Comparison of ENCODE assay signal across 10 mouse cellular contexts in genomic region chr9:21944267-21944666, GRCm38 (mm10). TPM values are rescaled to one million over a fixed set of nuclear protein-coding genes. Genes with fewer than 3 reads are reported as not detected.
DNase-seq lines count a peak whose midpoint lies in the region; ATAC-seq and TF ChIP-seq lines count a peak whose summit lies in the region.
"Had no signal": no experiment of that assay in that cellular context is flagged by ENCODE, and none has a peak within 500 bp of the region (broad histone marks: within the 10 kb centered on the region; RNA-seq: fewer than 3 reads in every experiment).

No protein-coding gene starts in this region.

- peak; percentile 30 for DNase-seq in hindbrain, embryonic 10.5 days (ENCODE audit: low spot score)
- DNase-seq in hindbrain, embryonic 14.5 days (ENCODE audit: low spot score), result no peak
- peak; percentile 29 for DNase-seq in neural tube, embryonic 10.5 days (ENCODE audit: extremely low spot score, low spot score)
- DNase-seq in limb, embryonic 11.5 days (ENCODE audit: low spot score), result peak; percentile 54
- peak; percentile 43 for DNase-seq in neural tube, embryonic 11.5 days (ENCODE audit: low spot score)
- DNase-seq in thymus, adult 2 months, result no peak
- DNase-seq: heart, postnatal 14 days; kidney, postnatal 10 days; thymus, postnatal 14 days had no signal

- ATAC-seq in hindbrain, embryonic 14.5 days (ENCODE audit: low FRiP score), result no peak
- ATAC-seq in neural tube, embryonic 15.5 days (ENCODE audit: low FRiP score), result no peak
- ATAC-seq in limb, embryonic 11.5 days (ENCODE audit: insufficient number of reproducible peaks, low FRiP score, low TSS enrichment, low read depth), result no peak
- no peak for ATAC-seq in neural tube, embryonic 11.5 days (ENCODE audit: insufficient read depth, low FRiP score, low TSS enrichment)

- H3K27me3 ChIP-seq in hindbrain, embryonic 10.5 days (ENCODE audit: insufficient read depth, poor library complexity, severe bottlenecking), result peaks cover 50% of the 10 kb centered on the region
- H3K27me3 ChIP-seq in hindbrain, embryonic 14.5 days (ENCODE audit: control insufficient read depth, insufficient read depth, low read length), result no peaks in the 10 kb centered on the region
- H3K27me3 ChIP-seq in neural tube, embryonic 15.5 days (replicated peaks), result 0 out of 2 replicates have a peak, but pooled peaks cover 5% of the 10 kb centered on the region
- H3K27me3 ChIP-seq in limb, embryonic 11.5 days (ENCODE audit: control insufficient read depth, insufficient read depth, low read length), result peaks cover 14% of the 10 kb centered on the region
- no peaks in the 10 kb centered on the region for H3K27me3 ChIP-seq in neural tube, embryonic 11.5 days (ENCODE audit: control insufficient read depth, insufficient read depth, low read length)
- H3K27me3 ChIP-seq in thymus, adult 2 months (ENCODE audit: control insufficient read depth, insufficient read depth, low read length), result peaks cover 2% of the 10 kb centered on the region; the same call in 1 of the 2 replicates

- H3K4me2 ChIP-seq in hindbrain, embryonic 14.5 days (replicated peaks), result no peak overlapping the region
- no peak overlapping the region for H3K4me2 ChIP-seq in neural tube, embryonic 15.5 days
- H3K4me2 ChIP-seq in limb, embryonic 11.5 days (ENCODE audit: low read depth, severe bottlenecking), result no peak overlapping the region
- H3K4me2 ChIP-seq in neural tube, embryonic 11.5 days (ENCODE audit: low read depth), result no peak overlapping the region

- no peak for TF ChIP-seq POLR2A in thymus, adult 2 months (IDR thresholded peaks at IDR 0.05; ENCODE audit: control insufficient read depth, extremely low read depth, insufficient read depth, low read length, poor library complexity)

- no peak overlapping the region for H3K27ac ChIP-seq in hindbrain, embryonic 10.5 days
- H3K27ac ChIP-seq in hindbrain, embryonic 14.5 days, result no peak overlapping the region
- no peak overlapping the region for H3K27ac ChIP-seq in neural tube, embryonic 15.5 days (replicated peaks)
- H3K27ac ChIP-seq in limb, embryonic 11.5 days (replicated peaks; ENCODE audit: low read depth, low read length), result no peak overlapping the region
- no peak overlapping the region for H3K27ac ChIP-seq in neural tube, embryonic 11.5 days (ENCODE audit: low read depth, low read length)
- no peak overlapping the region for H3K27ac ChIP-seq in thymus, adult 2 months (ENCODE audit: control insufficient read depth, insufficient read depth, low read length)

- no peak overlapping the region for H3K9ac ChIP-seq in hindbrain, embryonic 14.5 days
- H3K9ac ChIP-seq in neural tube, embryonic 15.5 days (replicated peaks), result no peak overlapping the region
- H3K9ac ChIP-seq in limb, embryonic 11.5 days (ENCODE audit: low read length), result no peak overlapping the region
- no peak overlapping the region for H3K9ac ChIP-seq in neural tube, embryonic 11.5 days (ENCODE audit: low read length)

- H3K4me3 ChIP-seq in hindbrain, embryonic 10.5 days, result peak overlapping the region; percentile 9; the same call in 1 of the 2 replicates
- no peak overlapping the region for H3K4me3 ChIP-seq in hindbrain, embryonic 14.5 days (replicated peaks; ENCODE audit: low read length)
- H3K4me3 ChIP-seq in neural tube, embryonic 15.5 days (replicated peaks), result no peak overlapping the region
- no peak overlapping the region for H3K4me3 ChIP-seq in limb, embryonic 11.5 days (ENCODE audit: low read depth, low read length)
- H3K4me3 ChIP-seq in neural tube, embryonic 11.5 days (ENCODE audit: low read depth, low read length), result no peak overlapping the region
- H3K4me3 ChIP-seq in thymus, adult 2 months (ENCODE audit: control insufficient read depth, insufficient read depth, low read length), result no peak overlapping the region

- WGBS in hindbrain, embryonic 10.5 days, result 23% methylated on average over 23 of the region's 23 CpGs
- 26% methylated on average over 23 of the region's 23 CpGs for WGBS in hindbrain, embryonic 14.5 days
- 22% methylated on average over 23 of the region's 23 CpGs for WGBS in neural tube, embryonic 15.5 days
- 13% methylated on average over 23 of the region's 23 CpGs for WGBS in limb, embryonic 11.5 days
- 21% methylated on average over 23 of the region's 23 CpGs for WGBS in neural tube, embryonic 11.5 days
- 63% methylated on average over 23 of the region's 23 CpGs for WGBS in thymus, adult 2 months

- no peak for TF ChIP-seq CTCF in thymus, adult 2 months (IDR thresholded peaks at IDR 0.05; ENCODE audit: borderline replicate concordance, control insufficient read depth, extremely low read depth, insufficient read depth, low read length, poor library complexity)

- H3K4me1 ChIP-seq in hindbrain, embryonic 10.5 days (replicated peaks), result peaks cover 17% of the 10 kb centered on the region
- no peaks in the 10 kb centered on the region for H3K4me1 ChIP-seq in hindbrain, embryonic 14.5 days (replicated peaks; ENCODE audit: control insufficient read depth, insufficient read depth, low read length)
- peaks cover 5% of the 10 kb centered on the region for H3K4me1 ChIP-seq in neural tube, embryonic 15.5 days
- H3K4me1 ChIP-seq in limb, embryonic 11.5 days (ENCODE audit: control insufficient read depth, insufficient read depth, low read length), result 0 out of 2 replicates have a peak, but pooled peaks cover 5% of the 10 kb centered on the region
- H3K4me1 ChIP-seq in neural tube, embryonic 11.5 days (ENCODE audit: control insufficient read depth, insufficient read depth, low read length), result no peaks in the 10 kb centered on the region
- peaks cover 6% of the 10 kb centered on the region; the same call in 1 of the 2 replicates for H3K4me1 ChIP-seq in thymus, adult 2 months (replicated peaks; ENCODE audit: control insufficient read depth, insufficient read depth, low read length)

- H3K9me3 ChIP-seq in hindbrain, embryonic 10.5 days, result no peaks in the 10 kb centered on the region
- H3K9me3 ChIP-seq in hindbrain, embryonic 14.5 days (ENCODE audit: control insufficient read depth, low read length), result no peaks in the 10 kb centered on the region
- no peaks in the 10 kb centered on the region for H3K9me3 ChIP-seq in neural tube, embryonic 15.5 days (replicated peaks)
- H3K9me3 ChIP-seq in limb, embryonic 11.5 days (ENCODE audit: control insufficient read depth, low read length), result no peaks in the 10 kb centered on the region
- H3K9me3 ChIP-seq in neural tube, embryonic 11.5 days (ENCODE audit: control insufficient read depth, low read length), result no peaks in the 10 kb centered on the region

- H3K36me3 ChIP-seq in hindbrain, embryonic 10.5 days, result peaks cover 11% of the 10 kb centered on the region
- H3K36me3 ChIP-seq in hindbrain, embryonic 14.5 days (replicated peaks; ENCODE audit: control insufficient read depth, insufficient read depth), result peaks cover 68% of the 10 kb centered on the region
- peaks cover 61% of the 10 kb centered on the region for H3K36me3 ChIP-seq in neural tube, embryonic 15.5 days
- no peaks in the 10 kb centered on the region for H3K36me3 ChIP-seq in limb, embryonic 11.5 days (ENCODE audit: control insufficient read depth, insufficient read depth, low read length)
- H3K36me3 ChIP-seq in neural tube, embryonic 11.5 days (ENCODE audit: control insufficient read depth, insufficient read depth, low read length), result no peaks in the 10 kb centered on the region
- H3K36me3 ChIP-seq in thymus, adult 2 months (ENCODE audit: control insufficient read depth, insufficient read depth, low read length), result no peaks in the 10 kb centered on the region

RNA-seq across cellular contexts. Expression of gene Plppr2, which starts 7.4 kb away (rescaled TPM):
- polyA plus RNA-seq in hindbrain, embryonic 10.5 days (2016; fragmentation: Nextera tagmentation; extraction: Ambion mirVana), result 15.6 and 30.6 TPM in 2 replicates
- polyA plus RNA-seq in hindbrain, embryonic 14.5 days (2014; fragmentation: Nextera tagmentation; extraction: Ambion mirVana), result 90.6 and 102 TPM in 2 replicates
- 86.4 and 100 TPM in 2 replicates for polyA plus RNA-seq in neural tube, embryonic 15.5 days (2015; fragmentation: Nextera tagmentation; extraction: Ambion mirVana)
- polyA plus RNA-seq in limb, embryonic 11.5 days (2014; fragmentation: Nextera tagmentation; extraction: Ambion mirVana), result 6.6 and 8.2 TPM in 2 replicates
- 27.7 TPM in 2 replicates for polyA plus RNA-seq in neural tube, embryonic 11.5 days (2014; fragmentation: Nextera tagmentation; extraction: Ambion mirVana)
- 3.8 and 5.5 TPM in 2 replicates for polyA plus RNA-seq in thymus, adult 2 months (2012; rRNA removed)

RNA-seq across cellular contexts. Expression of gene Swsap1, which starts 11.3 kb away (rescaled TPM):
- 7.1 and 9.3 TPM in 2 replicates for polyA plus RNA-seq in hindbrain, embryonic 10.5 days (2016; fragmentation: Nextera tagmentation; extraction: Ambion mirVana)
- 18.2 and 19.9 TPM in 2 replicates for polyA plus RNA-seq in hindbrain, embryonic 14.5 days (2014; fragmentation: Nextera tagmentation; extraction: Ambion mirVana)
- polyA plus RNA-seq in neural tube, embryonic 15.5 days (2015; fragmentation: Nextera tagmentation; extraction: Ambion mirVana), result 9.5 and 10.8 TPM in 2 replicates
- polyA plus RNA-seq in limb, embryonic 11.5 days (2014; fragmentation: Nextera tagmentation; extraction: Ambion mirVana), result 17.4 and 20.0 TPM in 2 replicates
- 18.9 and 22.5 TPM in 2 replicates for polyA plus RNA-seq in neural tube, embryonic 11.5 days (2014; fragmentation: Nextera tagmentation; extraction: Ambion mirVana)
- 6.7 and 7.6 TPM in 2 replicates for polyA plus RNA-seq in thymus, adult 2 months (2012; rRNA removed)

RNA-seq across cellular contexts. Expression of gene Tmem205, which starts 16.9 kb away (rescaled TPM):
- polyA plus RNA-seq in hindbrain, embryonic 10.5 days (2016; fragmentation: Nextera tagmentation; extraction: Ambion mirVana), result 39.1 and 46.1 TPM in 2 replicates
- 45.2 and 58.9 TPM in 2 replicates for polyA plus RNA-seq in hindbrain, embryonic 14.5 days (2014; fragmentation: Nextera tagmentation; extraction: Ambion mirVana)
- 52.8 and 54.6 TPM in 2 replicates for polyA plus RNA-seq in neural tube, embryonic 15.5 days (2015; fragmentation: Nextera tagmentation; extraction: Ambion mirVana)
- 29.7 and 29.9 TPM in 2 replicates for polyA plus RNA-seq in limb, embryonic 11.5 days (2014; fragmentation: Nextera tagmentation; extraction: Ambion mirVana)
- 35.1 and 35.4 TPM in 2 replicates for polyA plus RNA-seq in neural tube, embryonic 11.5 days (2014; fragmentation: Nextera tagmentation; extraction: Ambion mirVana)
- 40.0 and 47.7 TPM in 2 replicates for polyA plus RNA-seq in thymus, adult 2 months (2012; rRNA removed)

RNA-seq across cellular contexts. Expression of gene Ccdc159, which starts 17.0 kb away (rescaled TPM):
- polyA plus RNA-seq in hindbrain, embryonic 10.5 days (2016; fragmentation: Nextera tagmentation; extraction: Ambion mirVana), result 4.2 and 5.1 TPM in 2 replicates
- polyA plus RNA-seq in hindbrain, embryonic 14.5 days (2014; fragmentation: Nextera tagmentation; extraction: Ambion mirVana), result 5.6 and 8.3 TPM in 2 replicates
- 8.9 and 10.0 TPM in 2 replicates for polyA plus RNA-seq in neural tube, embryonic 15.5 days (2015; fragmentation: Nextera tagmentation; extraction: Ambion mirVana)
- polyA plus RNA-seq in limb, embryonic 11.5 days (2014; fragmentation: Nextera tagmentation; extraction: Ambion mirVana), result 3.5 and 4.8 TPM in 2 replicates
- polyA plus RNA-seq in neural tube, embryonic 11.5 days (2014; fragmentation: Nextera tagmentation; extraction: Ambion mirVana), result 3.6 TPM in 2 replicates
- 1.3 and 1.9 TPM in 2 replicates for polyA plus RNA-seq in thymus, adult 2 months (2012; rRNA removed)

RNA-seq across cellular contexts. Expression of gene Epor, which starts 19.0 kb away (rescaled TPM):
- 9.3 and 9.6 TPM in 2 replicates for polyA plus RNA-seq in hindbrain, embryonic 10.5 days (2016; fragmentation: Nextera tagmentation; extraction: Ambion mirVana)
- polyA plus RNA-seq in hindbrain, embryonic 14.5 days (2014; fragmentation: Nextera tagmentation; extraction: Ambion mirVana), result 1.4 and 2.4 TPM in 2 replicates
- 1.0 and 2.2 TPM in 2 replicates for polyA plus RNA-seq in neural tube, embryonic 15.5 days (2015; fragmentation: Nextera tagmentation; extraction: Ambion mirVana)
- 4.9 and 5.8 TPM in 2 replicates for polyA plus RNA-seq in limb, embryonic 11.5 days (2014; fragmentation: Nextera tagmentation; extraction: Ambion mirVana)
- 4.1 and 5.9 TPM in 2 replicates for polyA plus RNA-seq in neural tube, embryonic 11.5 days (2014; fragmentation: Nextera tagmentation; extraction: Ambion mirVana)
- 3.8 and 4.9 TPM in 2 replicates for polyA plus RNA-seq in thymus, adult 2 months (2012; rRNA removed)

Comparison
In these comparisons a context has a peak if more than half of its experiments do, and no peak if none do; other contexts are left out.
1. DNase-seq: peak in hindbrain, embryonic 10.5 days (single experiment), neural tube, embryonic 10.5 days (single experiment), limb, embryonic 11.5 days (single experiment) and neural tube, embryonic 11.5 days (single experiment); none in hindbrain, embryonic 14.5 days (single experiment) and thymus, adult 2 months (single experiment).